26 mouse cellular contexts compared by ENCODE assay signal in genomic region chr10:68568172-68568571, GRCm38 (mm10). TPM values are rescaled to one million over a fixed set of nuclear protein-coding genes. Genes with fewer than 3 reads are reported as not detected.
DNase-seq lines count a peak whose midpoint lies in the region; ATAC-seq and TF ChIP-seq lines count a peak whose summit lies in the region.
"Had no signal": no experiment of that assay in that cellular context is flagged by ENCODE, and none has a peak within 500 bp of the region (broad histone marks: within the 10 kb centered on the region; RNA-seq: fewer than 3 reads in every experiment).

No protein-coding gene starts in this region.

- ATAC-seq in frontal cortex, adult (ENCODE audit: low TSS enrichment) = peak; percentile 94
- no peak for ATAC-seq in lung, postnatal 0 days
- no peak for ATAC-seq in midbrain, embryonic 13.5 days
- ATAC-seq: CD4-positive, CD25-positive, alpha-beta regulatory T cell, adult 4 months; forebrain, embryonic 13.5 days; forebrain, embryonic 15.5 days; forebrain, postnatal 0 days had no signal

- no peak overlapping the region for H3K9ac ChIP-seq in lung, postnatal 0 days (replicated peaks; ENCODE audit: low read depth)
- H3K9ac ChIP-seq in midbrain, embryonic 13.5 days (replicated peaks) = no peak overlapping the region
- H3K9ac ChIP-seq: embryonic facial prominence, embryonic 12.5 days; forebrain, embryonic 13.5 days; forebrain, embryonic 15.5 days; forebrain, postnatal 0 days had no signal

- TF ChIP-seq CTCF in lung, postnatal 0 days (IDR thresholded peaks at IDR 0.05) = no peak
- no peak for TF ChIP-seq CTCF in brain, embryonic 14.5 days (IDR thresholded peaks at IDR 0.05; ENCODE audit: borderline replicate concordance, extremely low read depth, insufficient read depth, insufficient read length)

- no peak for TF ChIP-seq EP300 in lung, postnatal 0 days (IDR thresholded peaks at IDR 0.05)

- no peak overlapping the region for H3K27ac ChIP-seq in lung, postnatal 0 days (ENCODE audit: low read length)
- H3K27ac ChIP-seq in midbrain, embryonic 13.5 days = no peak overlapping the region
- H3K27ac ChIP-seq: embryonic facial prominence, embryonic 10.5 days; embryonic facial prominence, embryonic 12.5 days; forebrain, embryonic 13.5 days; forebrain, embryonic 15.5 days had no signal

- H3K4me2 ChIP-seq in lung, postnatal 0 days (replicated peaks; ENCODE audit: low read depth, low read length) = no peak overlapping the region
- H3K4me2 ChIP-seq in midbrain, embryonic 13.5 days (replicated peaks) = no peak overlapping the region
- H3K4me2 ChIP-seq: embryonic facial prominence, embryonic 12.5 days; forebrain, embryonic 13.5 days; forebrain, embryonic 15.5 days had no signal

- no peaks in the 10 kb centered on the region for H3K27me3 ChIP-seq in lung, postnatal 0 days (replicated peaks; ENCODE audit: insufficient read depth, low read length)
- no peaks in the 10 kb centered on the region for H3K27me3 ChIP-seq in midbrain, embryonic 13.5 days
- H3K27me3 ChIP-seq: CH12.LX; embryonic facial prominence, embryonic 12.5 days; forebrain, embryonic 13.5 days; forebrain, embryonic 15.5 days had no signal

- no peak overlapping the region for H3K4me3 ChIP-seq in lung, postnatal 0 days (ENCODE audit: low read depth, low read length)
- no peak overlapping the region for H3K4me3 ChIP-seq in midbrain, embryonic 13.5 days (replicated peaks)
- H3K4me3 ChIP-seq: embryonic facial prominence, embryonic 10.5 days; embryonic facial prominence, embryonic 12.5 days; forebrain, embryonic 13.5 days; forebrain, embryonic 15.5 days had no signal

- H3K36me3 ChIP-seq in lung, postnatal 0 days (ENCODE audit: insufficient read depth, low read length) = no peaks in the 10 kb centered on the region
- H3K36me3 ChIP-seq in midbrain, embryonic 13.5 days = no peaks in the 10 kb centered on the region
- H3K36me3 ChIP-seq: embryonic facial prominence, embryonic 10.5 days; embryonic facial prominence, embryonic 12.5 days; forebrain, embryonic 15.5 days; G1E had no signal

- TF ChIP-seq POLR2A in brain, embryonic 14.5 days (IDR thresholded peaks at IDR 0.05; ENCODE audit: borderline replicate concordance, extremely low read depth, insufficient read depth, insufficient read length, poor library complexity, severe bottlenecking) = no peak

- DNase-seq in frontal cortex, postnatal 25 days (ENCODE audit: low spot score in 2 of 2) = no peak
- DNase-seq in lung, postnatal 0 days (ENCODE audit: low spot score) = peak; percentile 18
- no peak for DNase-seq in lung, adult 18-20 months
- peak; percentile 53 for DNase-seq in Muller cell, postnatal 12 days (ENCODE audit: inconsistent ontology term)
- DNase-seq in brain, embryonic 14.5 days (ENCODE audit: low read depth) = peak; percentile 5
- no peak for DNase-seq in neural tube, embryonic 10.5 days (ENCODE audit: extremely low spot score, low spot score)
- DNase-seq: adrenal gland, adult 2 months; adrenal gland, postnatal 10 days; adrenal gland, postnatal 25 days; B cell, adult 2 months; cerebellum, adult 11-12 months; cerebellum, adult 2 months; cerebellum, adult 9-10 months; cerebellum, postnatal 10 days; cerebellum, postnatal 25 days; forebrain, postnatal 0 days had no signal

- no peaks in the 10 kb centered on the region for H3K9me3 ChIP-seq in lung, postnatal 0 days (ENCODE audit: low read length)
- H3K9me3 ChIP-seq in midbrain, embryonic 13.5 days = no peaks in the 10 kb centered on the region
- H3K9me3 ChIP-seq: embryonic facial prominence, embryonic 10.5 days; embryonic facial prominence, embryonic 12.5 days; forebrain, embryonic 13.5 days; forebrain, embryonic 15.5 days had no signal

- H3K4me1 ChIP-seq in lung, postnatal 0 days (ENCODE audit: insufficient read depth, low read depth, low read length) = no peaks in the 10 kb centered on the region
- H3K4me1 ChIP-seq in midbrain, embryonic 13.5 days (replicated peaks) = no peaks in the 10 kb centered on the region
- H3K4me1 ChIP-seq: embryonic facial prominence, embryonic 10.5 days; embryonic facial prominence, embryonic 12.5 days; forebrain, embryonic 13.5 days; forebrain, embryonic 15.5 days had no signal

RNA-seq across cellular contexts. Expression of gene Cabcoco1, which starts 26.5 kb away (rescaled TPM):
- 10.7 and 11.2 TPM in 2 replicates for polyA plus RNA-seq in lung, postnatal 0 days (2015; fragmentation: Nextera tagmentation; extraction: Ambion mirVana)
- 0.29 and 0.82 TPM in 2 replicates for polyA plus RNA-seq in brain, embryonic 14.5 days (2012; rRNA removed)
- polyA plus RNA-seq in midbrain, embryonic 13.5 days (2015; fragmentation: Nextera tagmentation; extraction: Ambion mirVana) = 0.40 and 0.51 TPM in 2 replicates
- polyA plus RNA-seq: forebrain, embryonic 11.5 days; G1E had no signal

Comparison
In these comparisons a context has a peak if more than half of its experiments do, and no peak if none do; other contexts are left out.
1. DNase-seq: peak in lung, postnatal 0 days (single experiment), Muller cell, postnatal 12 days (single experiment) and brain, embryonic 14.5 days (single experiment); none in frontal cortex, postnatal 25 days (0 of 2), lung, adult 18-20 months (0 of 2) and neural tube, embryonic 10.5 days (single experiment).